Mouse (Mus musculus) ES-E14 (cell line): ENCODE data around the gene B3gat3. TPM values are rescaled to one million over a fixed set of nuclear protein-coding genes. Genes with fewer than 3 reads are reported as not detected.

Source experiments
- DNase-seq: peaks from one replicate; pipeline ENCODE4 v3.0.0-alpha.2; 2013; ENCODE audit warnings: low read depth, low spot score
- H3K27ac ChIP-seq: 2 replicates; pipeline ENCODE4 v1.5.1; 2012; ENCODE audit warnings: low read depth, mild to moderate bottlenecking, low read length, moderate library complexity, mixed read lengths; ENCODE audit not compliant: poor library complexity, insufficient read depth, severe bottlenecking
- H3K36me3 ChIP-seq: 2 replicates; pipeline ENCODE4 v1.6.1; 2012; ENCODE audit warnings: mild to moderate bottlenecking, low read length, moderate library complexity, mixed read lengths; ENCODE audit not compliant: control insufficient read depth, poor library complexity, insufficient read depth, severe bottlenecking
- H3K4me1 ChIP-seq, 2 experiments: fragments of 150-350 bp in 1 of 2; sonication (generic) in 1 of 2; 2 replicates each; pipeline ENCODE4 v1.6.1; 2012; ENCODE audit warnings: low read length in 2 of 2, mild to moderate bottlenecking in 1 of 2, mixed read lengths in 1 of 2; ENCODE audit not compliant: control insufficient read depth in 2 of 2, insufficient read depth in 2 of 2, poor library complexity in 1 of 2
- H3K4me3 ChIP-seq, 2 experiments: fragments of 150-350 bp in 1 of 2; sonication (generic) in 1 of 2; 2 replicates each; pipeline ENCODE4 v1.5.1; 2012; ENCODE audit warnings: low read length in 2 of 2, low read depth in 1 of 2, mild to moderate bottlenecking in 1 of 2, mixed read lengths in 1 of 2; ENCODE audit not compliant: insufficient read depth in 1 of 2, poor library complexity in 1 of 2, severe bottlenecking in 1 of 2
- H3K9ac ChIP-seq: 2 replicates; pipeline ENCODE4 v1.6.1; 2012; ENCODE audit warnings: low read depth, mild to moderate bottlenecking, low read length, mixed read lengths; ENCODE audit not compliant: poor library complexity, insufficient read depth, severe bottlenecking
- H3K9me3 ChIP-seq: fragments of 150-350 bp; sonication (generic); 2 replicates; pipeline ENCODE4 v1.6.1; 2012; ENCODE audit warnings: low read depth, mild to moderate bottlenecking, low read length; ENCODE audit not compliant: control insufficient read depth, insufficient read depth
- CHD2 ChIP-seq: IDR thresholded peaks from 2 replicates; pipeline ENCODE4 v1.6.1; 2014; ENCODE audit warnings: mild to moderate bottlenecking, low read depth, low read length, inconsistent platforms
- HCFC1 ChIP-seq: IDR thresholded peaks from 2 replicates; pipeline ENCODE4 v1.6.1; 2012; ENCODE audit warnings: low read length, inconsistent platforms, borderline replicate concordance; ENCODE audit not compliant: insufficient read depth
- MAFK ChIP-seq: IDR thresholded peaks from 2 replicates; pipeline ENCODE4 v1.6.1; 2014; ENCODE audit warnings: mild to moderate bottlenecking, low read depth, low read length, inconsistent platforms; ENCODE audit not compliant: insufficient read depth
- ZC3H11A ChIP-seq: IDR thresholded peaks from 2 replicates; pipeline ENCODE4 v1.6.1; 2012; ENCODE audit warnings: low read depth, mild to moderate bottlenecking, inconsistent platforms, low read length, borderline replicate concordance
- ZNF384 ChIP-seq: IDR thresholded peaks from 2 replicates; pipeline ENCODE4 v1.6.1; 2012; ENCODE audit warnings: low read depth, low read length, inconsistent platforms
- in situ Hi-C, 2 experiments: fragments of 600-800 bp; cut with MboI; formaldehyde crosslinking; loops; one replicate each; pipeline ENCODE4 v1.15.1; 2025; ENCODE audit warnings: low sequenced_read_pairs in 2 of 2, inconsistent platforms in 1 of 2; ENCODE audit not compliant: unreplicated experiment in 2 of 2
- total RNA-seq: library from RNA; depleted of rRNA; stranded (reverse); fragments of 300-350 nt; gene quantifications from 2 replicates; pipeline ENCODE4 v1.2.3, GENCODE M21; 2012

Gene B3gat3
- total RNA-seq, 1 experiment = 36.8 TPM

GRCm38 (mm10) chr19:8897865-8898495 lies 22.2 kb upstream of the B3gat3 start, which contains the start of gene Ganab:
Gene Ganab, plus strand, starts transcription at chr19:8898071.
- Histone ChIP-seq H3K27ac (peak within 1 kb of the TSS; percentile 91), H3K4me1 (peaks cover 2 to 4% of the 10 kb centered on the region in 2 experiments; a peak in 1 of 4 replicates), H3K4me3 (peak within 1 kb of the TSS; percentile 96 to 100), H3K9ac (peak within 1 kb of the TSS; percentile 91), H3K9me3 (no peaks in the 10 kb centered on the region), H3K36me3 (peaks cover 21% of the 10 kb centered on the region)
- DNase-seq = peak; percentile 95
- in situ Hi-C loops = no loop called here
- no peak for TF ChIP-seq MAFK
- TF ChIP-seq ZNF384 = no peak
- TF ChIP-seq CHD2 = no peak
- no peak for TF ChIP-seq ZC3H11A
- TF ChIP-seq HCFC1 = peak; percentile 54; the same call in 1 of the 2 replicates

GRCm38 (mm10) chr19:8898576-8898975 lies 21.6 kb upstream of the B3gat3 start:
- H3K27ac ChIP-seq = peak overlapping the region; percentile 91
- H3K4me1 ChIP-seq = peaks cover 2 to 4% of the 10 kb centered on the region in 2 experiments; a peak in 1 of 4 replicates
- peak overlapping the region; percentile 96 to 100 for H3K4me3 ChIP-seq
- H3K9me3 ChIP-seq = no peaks in the 10 kb centered on the region
- peak overlapping the region; percentile 91 for H3K9ac ChIP-seq
- H3K36me3 ChIP-seq = peaks cover 25% of the 10 kb centered on the region
- in situ Hi-C loops = no loop called here
- DNase-seq = no peak
- TF ChIP-seq ZC3H11A (no peak), HCFC1 (no peak), CHD2 (0 out of 2 replicates have a peak, but pooled peaks have one; percentile 26), ZNF384 (no peak), MAFK (no peak)

GRCm38 (mm10) chr19:8899079-8899478 lies 21.1 kb upstream of the B3gat3 start:
- no peak overlapping the region for H3K27ac ChIP-seq
- H3K9ac ChIP-seq = peak overlapping the region; percentile 91; the same call in 1 of the 2 replicates
- TF ChIP-seq ZC3H11A (no peak), HCFC1 (no peak), ZNF384 (no peak), CHD2 (no peak), MAFK (no peak)
- in situ Hi-C loops = no loop called here
- H3K4me3 ChIP-seq = peak overlapping the region; percentile 96 to 100; a peak in 3 of 4 replicates
- peaks cover 25% of the 10 kb centered on the region for H3K36me3 ChIP-seq
- DNase-seq = no peak
- no peaks in the 10 kb centered on the region for H3K9me3 ChIP-seq
- 0 out of 4 replicates have a peak, but pooled peaks cover 0 to 4% of the 10 kb centered on the region in 2 experiments for H3K4me1 ChIP-seq

GRCm38 (mm10) chr19:8903412-8903811 lies 16.8 kb upstream of the B3gat3 start:
- no peaks in the 10 kb centered on the region for H3K9me3 ChIP-seq
- no peak overlapping the region for H3K4me3 ChIP-seq
- DNase-seq = no peak
- H3K36me3 ChIP-seq = peaks cover 37% of the 10 kb centered on the region
- H3K4me1 ChIP-seq = no peaks in the 10 kb centered on the region
- TF ChIP-seq MAFK (no peak), ZNF384 (no peak), CHD2 (no peak), HCFC1 (no peak), ZC3H11A (no peak)
- no peak overlapping the region for H3K27ac ChIP-seq
- no peak overlapping the region for H3K9ac ChIP-seq
- in situ Hi-C loops = loop anchor here in 1 of 2 experiments (25.0 kb wide), 1 partner anchor 1709 kb away; the partner anchor contains the start of genes Ddb1 and Tkfc
